Mouse (Mus musculus) thymus, adult 2 months (tissue): ENCODE data around the gene Gna13.

Source experiments
- CTCF ChIP-seq: fragments of 200-500 bp; IDR thresholded peaks from 2 replicates; pipeline ENCODE4 v1.5.1; 2012; ENCODE audit warnings: mild to moderate bottlenecking, control low read depth, low read length, moderate library complexity, borderline replicate concordance; ENCODE audit not compliant: control insufficient read depth, poor library complexity, insufficient read depth; ENCODE audit errors: extremely low read depth
- POLR2A ChIP-seq: fragments of 200-500 bp; IDR thresholded peaks from 2 replicates; pipeline ENCODE4 v1.6.1; 2012; ENCODE audit warnings: mild to moderate bottlenecking, low read length, control low read depth, moderate library complexity; ENCODE audit not compliant: control insufficient read depth, poor library complexity, insufficient read depth; ENCODE audit errors: extremely low read depth

DNA sequence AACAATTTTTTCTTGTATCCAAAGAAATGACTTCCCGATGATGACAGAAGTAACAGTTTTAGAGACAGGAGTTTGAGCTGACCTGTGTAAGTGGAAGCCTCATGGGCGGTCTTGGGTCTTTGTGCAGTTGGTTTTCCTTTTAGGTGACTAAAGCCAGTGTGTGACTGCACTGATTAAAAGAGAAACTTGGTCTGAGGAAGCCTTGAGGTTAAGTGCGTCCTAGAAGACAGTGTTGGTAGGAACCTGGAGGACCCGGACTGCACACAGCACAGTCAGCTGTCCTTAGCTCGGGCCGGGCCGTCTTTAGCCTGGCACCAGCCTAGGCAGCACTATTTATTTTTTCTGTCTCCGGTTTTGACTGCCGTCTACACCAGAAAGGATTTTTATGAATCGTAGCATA lies 2.2 kb downstream of the Gna13 start:
- TF ChIP-seq CTCF = no peak
- TF ChIP-seq POLR2A = no peak
